Mouse (Mus musculus) effector memory CD4-positive, alpha-beta T cell, adult 5 months (primary cell): Measurements from ENCODE around the gene Dnmt3a. TPM values are rescaled to one million over a fixed set of nuclear protein-coding genes. Genes with fewer than 3 reads are reported as not detected.

Experiments used
- polyA plus RNA-seq: library from polyadenylated mRNA; unstranded; fragments of 100-300 nt; shearing (Covaris generic); gene quantifications from one replicate; pipeline ENCODE4 v1.2.1, GENCODE M21; 2017

Gene Dnmt3a
- polyA plus RNA-seq = 38.0 TPM

GRCm38 (mm10) chr12:3805852-3806251, at the start of gene Dnmt3a:
TSS of gene Dnmt3a (plus strand) at chr12:3806007.

GRCm38 (mm10) chr12:3954651-3955050, 148.8 kb downstream of the Dnmt3a start, which contains the start of gene Pomc:
TSS of gene Pomc (plus strand) at chr12:3954951.

Other genes with a start within 250 kb of the Dnmt3a start
- gene Dtnb, start 233.6 kb upstream of the Dnmt3a start, polyA plus RNA-seq = 76.8 TPM
- gene Pomc, start 148.9 kb downstream of the Dnmt3a start, polyA plus RNA-seq = 1.9 TPM
- 0.41 TPM for gene Efr3b, start 232.9 kb downstream of the Dnmt3a start, polyA plus RNA-seq